Mouse (Mus musculus) retina, embryonic 14.5 days (tissue): ENCODE measurements around the gene Olfr1002.
"Not testable (repeated sequence)": the region's sequence is repeated elsewhere in the genome, so short reads cannot be mapped to it uniquely, and the experiment has no call there.

ENCODE experiments used
- DNase-seq: peaks from one replicate; pipeline ENCODE4 v3.0.0-alpha.2; 2015; ENCODE audit warnings: low spot score

Olfr1002 gene

DNA sequence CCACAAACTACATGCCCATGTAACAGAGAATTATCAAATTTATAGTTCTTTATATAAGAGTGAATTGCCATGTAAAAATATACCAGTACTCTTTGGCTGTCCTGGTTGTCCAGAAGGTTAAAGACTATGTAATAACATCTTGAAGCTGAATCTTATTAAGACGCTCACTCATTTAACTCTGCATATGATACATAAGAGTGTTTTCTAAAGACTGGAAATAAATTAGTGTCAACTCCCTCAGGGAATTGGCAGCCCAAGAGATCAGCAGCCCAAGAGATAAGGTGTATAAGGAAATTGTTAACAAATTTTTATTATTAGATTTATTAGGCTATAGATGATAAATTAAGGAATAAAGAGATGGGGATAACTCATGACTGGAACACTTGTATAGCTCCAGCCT lies at the start of gene Olfr1002:
Gene Olfr1002, minus strand, starts transcription at position 101 of the 400 bp plus-strand sequence.
- DNase-seq: no peak

DNA sequence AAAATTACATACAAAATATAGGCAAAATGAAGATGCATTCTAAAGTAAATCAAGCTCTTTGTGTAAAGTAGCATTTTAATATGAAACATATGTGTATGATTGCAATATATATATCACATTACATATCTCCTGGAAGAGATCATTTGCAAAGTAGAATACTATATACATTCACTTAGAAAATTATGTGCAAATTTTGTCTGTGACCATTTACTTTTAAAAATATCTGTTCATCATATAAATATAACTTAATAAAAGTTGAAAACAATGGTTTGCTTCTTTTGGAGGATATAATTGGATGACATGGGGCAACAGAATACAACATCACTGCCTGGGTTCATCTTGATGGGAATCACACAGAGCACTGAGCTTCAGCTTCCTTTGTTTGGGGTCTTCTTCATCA lies 38.6 kb upstream of the Olfr1002 start, which contains the start of gene Olfr1008:
Gene Olfr1008, plus strand, starts transcription at position 301 of the 400 bp plus-strand sequence.
- no peak for DNase-seq

DNA sequence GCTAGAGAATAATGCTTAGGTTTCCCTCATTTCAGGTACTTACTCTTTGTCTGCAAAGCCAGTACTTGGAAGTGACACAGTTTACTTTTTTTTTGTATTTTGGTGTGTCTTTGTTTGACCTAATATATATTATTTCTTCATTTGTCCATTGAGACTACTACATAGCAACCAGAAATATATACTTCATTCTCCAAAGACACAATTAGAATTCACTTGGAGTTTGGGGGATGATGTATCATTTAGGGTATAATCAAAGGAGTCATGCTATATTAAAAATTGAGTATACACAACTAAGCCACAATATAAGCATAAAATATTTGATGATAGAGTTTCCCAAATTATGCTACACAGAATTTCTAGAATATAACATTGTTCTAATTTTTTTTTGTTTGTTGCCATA lies 28.2 kb upstream of the Olfr1002 start, which contains the start of gene Olfr1006:
Gene Olfr1006, minus strand, starts transcription at position 101 of the 400 bp plus-strand sequence.
- DNase-seq: no peak

DNA sequence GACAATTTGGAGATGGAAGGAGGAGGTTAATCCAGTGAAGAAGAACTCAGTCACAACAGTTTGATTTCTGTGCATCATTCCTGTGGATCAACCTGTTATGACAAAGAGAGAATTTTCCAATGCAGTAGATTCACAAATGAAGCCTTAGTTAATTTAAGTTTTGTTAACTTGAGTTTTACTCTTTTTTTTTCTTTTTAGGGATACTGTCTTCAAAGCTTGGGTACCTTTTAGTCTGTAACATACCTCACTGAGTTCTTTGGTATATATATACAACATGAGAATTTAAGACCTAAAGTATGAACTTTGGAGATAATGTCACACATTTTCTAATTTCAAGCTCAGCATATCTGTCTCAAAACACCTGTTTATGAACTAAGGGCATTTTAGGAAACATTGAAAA lies 13.9 kb upstream of the Olfr1002 start, which contains the start of gene Olfr154:
Gene Olfr154, minus strand, starts transcription at position 101 of the 400 bp plus-strand sequence.
- not testable (repeated sequence) for DNase-seq

DNA sequence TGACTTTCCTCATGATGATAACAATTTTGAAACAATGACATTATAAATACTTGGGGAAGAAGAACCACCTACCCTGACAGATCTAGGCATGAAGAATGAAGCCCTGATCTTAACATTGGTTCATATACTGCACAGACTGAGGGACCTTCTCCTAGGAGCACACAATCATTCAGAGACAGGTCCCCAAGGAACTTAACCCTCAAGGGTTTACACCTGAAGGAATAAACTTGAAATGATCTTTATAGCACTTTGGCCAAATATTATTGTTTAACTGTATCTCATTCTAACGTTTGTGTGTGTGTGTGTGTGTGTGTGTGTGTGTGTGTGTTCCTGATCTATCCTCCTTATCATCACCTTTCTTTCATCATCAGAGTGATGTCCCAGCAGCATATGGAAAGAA lies 38.7 kb downstream of the Olfr1002 start, which contains the start of gene Olfr1000:
Gene Olfr1000, minus strand, starts transcription at position 101 of the 400 bp plus-strand sequence.
- no peak for DNase-seq
